Mouse (Mus musculus) heart, postnatal 0 days (tissue): ENCODE measurements at regions not wholly inside any gene's neighbourhood (a gene's known extent, or its start where the extent isn't known, plus 50 kb on each side); places are given as distances from the start of the nearest gene placed in this dataset.

Experiments used
- CTCF ChIP-seq: IDR thresholded peaks from 2 replicates; pipeline ENCODE4 v1.5.1; 2016; ENCODE audit warnings: antibody characterized with exemption, control low read depth, low read depth
- EP300 ChIP-seq: IDR thresholded peaks from 2 replicates; pipeline ENCODE4 v1.6.1; 2016; ENCODE audit warnings: antibody characterized with exemption, low read depth

DNA sequence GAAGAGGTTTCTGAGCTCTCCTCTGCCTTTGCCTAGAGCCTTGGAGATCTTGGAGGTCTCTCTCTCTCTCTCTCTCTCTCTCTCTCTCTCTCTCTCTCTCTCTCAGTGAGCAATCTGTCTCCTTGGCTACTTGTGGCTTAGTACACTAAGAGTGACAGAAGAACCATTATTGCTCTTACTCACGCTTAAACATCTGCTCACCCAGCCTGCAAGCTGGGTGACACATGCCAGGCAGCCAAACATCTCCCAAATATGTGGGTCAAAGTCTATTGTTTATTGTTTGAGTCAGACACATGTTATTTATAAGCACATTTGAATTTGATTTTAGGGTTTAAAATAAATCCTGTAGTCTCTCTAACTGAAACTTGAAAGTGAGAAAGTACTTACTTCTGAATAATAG, 72.7 kb downstream of the Ccdc71l start:
- TF ChIP-seq EP300 (no peak), CTCF (no peak)
